ENCODE assay signal across 22 mouse cellular contexts in the genomic region with DNA sequence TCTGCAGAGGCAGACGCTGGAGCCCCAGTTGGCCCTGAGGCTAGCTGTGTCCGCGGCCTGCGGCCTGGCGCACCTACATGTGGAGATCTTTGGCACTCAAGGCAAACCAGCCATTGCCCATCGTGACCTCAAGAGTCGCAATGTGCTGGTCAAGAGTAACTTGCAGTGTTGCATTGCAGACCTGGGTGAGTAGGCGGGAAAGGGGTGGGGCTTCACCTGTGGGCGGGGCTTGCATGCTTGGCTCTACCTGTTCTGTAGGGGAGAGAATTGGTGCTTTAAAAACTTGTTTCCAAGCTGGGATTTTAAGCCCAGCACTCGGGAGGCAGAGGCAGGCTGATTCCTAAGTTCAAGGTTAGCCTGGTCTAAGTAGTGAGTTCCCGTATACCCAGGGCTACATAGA. TPM values are rescaled to one million over a fixed set of nuclear protein-coding genes. Genes with fewer than 3 reads are reported as not detected.
"Had no signal": no experiment of that assay in that cellular context is flagged by ENCODE, and none has a peak within 500 bp of the region (broad histone marks: within the 10 kb centered on the region; RNA-seq: fewer than 3 reads in every experiment).

No protein-coding gene starts in this region.

- H3K4me2 ChIP-seq: intestine, embryonic 15.5 days; limb, embryonic 12.5 days; liver, embryonic 13.5 days; midbrain, embryonic 15.5 days; neural tube, embryonic 12.5 days; stomach, embryonic 15.5 days had no signal

- H3K27ac ChIP-seq: intestine, embryonic 15.5 days; layer of hippocampus, adult 2 months; limb, embryonic 12.5 days; liver, embryonic 13.5 days; midbrain, embryonic 10.5 days; midbrain, embryonic 15.5 days; neural tube, embryonic 12.5 days; stomach, embryonic 15.5 days had no signal

- H3K9ac ChIP-seq: intestine, embryonic 15.5 days; limb, embryonic 12.5 days; liver, embryonic 13.5 days; liver, postnatal 0 days; midbrain, embryonic 15.5 days; neural tube, embryonic 12.5 days had no signal

- H3K27me3 ChIP-seq: intestine, embryonic 15.5 days; limb, embryonic 12.5 days; neural tube, embryonic 12.5 days; stomach, embryonic 15.5 days had no signal

- H3K36me3 ChIP-seq: liver, embryonic 13.5 days; midbrain, embryonic 10.5 days; midbrain, embryonic 15.5 days; neural tube, embryonic 12.5 days had no signal

- ATAC-seq: intestine, embryonic 15.5 days; liver, postnatal 0 days; midbrain, embryonic 15.5 days had no signal

- H3K9me3 ChIP-seq: intestine, embryonic 15.5 days; limb, embryonic 12.5 days; liver, embryonic 13.5 days; midbrain, embryonic 10.5 days; midbrain, embryonic 15.5 days; neural tube, embryonic 12.5 days; stomach, embryonic 15.5 days had no signal

- DNase-seq: kidney, adult 18-20 months; kidney, postnatal 10 days; kidney, postnatal 4 days; liver; liver, embryonic 13.5 days; liver, postnatal 0 days; retina, postnatal 1 day; right cerebral cortex, postnatal 14 days; thymus, postnatal 4 days had no signal

- H3K4me3 ChIP-seq: intestine, embryonic 15.5 days; layer of hippocampus, adult 2 months; limb, embryonic 12.5 days; liver, embryonic 13.5 days; midbrain, embryonic 10.5 days; midbrain, embryonic 15.5 days; neural tube, embryonic 12.5 days; stomach, embryonic 15.5 days had no signal

RNA-seq across cellular contexts. Expression of a gene that starts 21.9 kb away (rescaled TPM):
- total RNA-seq: layer of hippocampus, adult 2 months; layer of hippocampus, postnatal 10 days; megakaryocyte, adult 5-6 weeks; monocyte, adult 5-6 weeks had no signal
- polyA plus RNA-seq: intestine, embryonic 15.5 days; kidney, embryonic 14.5 days; limb, embryonic 12.5 days; liver, embryonic 13.5 days; liver, postnatal 0 days; midbrain, embryonic 10.5 days; midbrain, embryonic 15.5 days; neural tube, embryonic 12.5 days; spleen, adult 2 months; stomach, embryonic 15.5 days; testis, adult 2 months had no signal
